Comparison of ENCODE assay signal across 9 mouse cellular contexts in genomic region chr11:72029143-72029542, GRCm38 (mm10). TPM values are rescaled to one million over a fixed set of nuclear protein-coding genes. Genes with fewer than 3 reads are reported as not detected.
DNase-seq lines count a peak whose midpoint lies in the region; ATAC-seq and TF ChIP-seq lines count a peak whose summit lies in the region.
"Had no signal": no experiment of that assay in that cellular context is flagged by ENCODE, and none has a peak within 500 bp of the region (broad histone marks: within the 10 kb centered on the region; RNA-seq: fewer than 3 reads in every experiment).

No protein-coding gene starts in this region.

- peak; percentile 37 for DNase-seq in heart, postnatal 0 days (ENCODE audit: low spot score)
- DNase-seq in heart, adult 11 months, result no peak
- DNase-seq in urinary bladder, postnatal 14 days (ENCODE audit: low spot score), result peak; percentile 47
- no peak for DNase-seq in urinary bladder, postnatal 10 days (ENCODE audit: low spot score)
- peak; percentile 65 for DNase-seq in hindbrain, embryonic 11.5 days (ENCODE audit: low spot score)
- DNase-seq in mesoderm, embryonic 11.5 days (ENCODE audit: low read depth, low spot score), result peak; percentile 53
- no peak for DNase-seq in layer of hippocampus, postnatal 36 days

- peak; percentile 45; the same call in 1 of the 2 replicates for ATAC-seq in heart, postnatal 0 days (ENCODE audit: insufficient read depth, low read depth)
- no peak; the same call in 1 of the 2 replicates for ATAC-seq in hindbrain, embryonic 11.5 days (ENCODE audit: low FRiP score)
- no peak for ATAC-seq in erythroid progenitor cell, adult 5-6 weeks (replicated peaks; ENCODE audit: low FRiP score, poor library complexity, severe bottlenecking)

- no peak overlapping the region for H3K27ac ChIP-seq in heart, postnatal 0 days (ENCODE audit: low read depth)
- no peak overlapping the region for H3K27ac ChIP-seq in hindbrain, embryonic 11.5 days (ENCODE audit: low read depth, low read length)

- 0 out of 2 replicates have a peak, but pooled peaks cover 4% of the 10 kb centered on the region for H3K4me1 ChIP-seq in heart, postnatal 0 days (ENCODE audit: control insufficient read depth, insufficient read depth)
- no peaks in the 10 kb centered on the region for H3K4me1 ChIP-seq in hindbrain, embryonic 11.5 days (replicated peaks; ENCODE audit: control insufficient read depth, insufficient read depth, low read length)

- no peaks in the 10 kb centered on the region for H3K36me3 ChIP-seq in heart, postnatal 0 days (replicated peaks; ENCODE audit: control insufficient read depth, insufficient read depth, low read length)
- no peaks in the 10 kb centered on the region for H3K36me3 ChIP-seq in hindbrain, embryonic 11.5 days (ENCODE audit: control insufficient read depth, insufficient read depth, low read length)

- no peak overlapping the region for H3K9ac ChIP-seq in heart, postnatal 0 days (replicated peaks; ENCODE audit: low read depth, low read length)
- no peak overlapping the region for H3K9ac ChIP-seq in hindbrain, embryonic 11.5 days (ENCODE audit: low read depth, low read length)

- 24% methylated on average over 23 of the region's 23 CpGs for WGBS in heart, postnatal 0 days
- 21% methylated on average over 23 of the region's 23 CpGs for WGBS in hindbrain, embryonic 11.5 days

- peak overlapping the region; percentile 36; the same call in 1 of the 2 replicates for H3K4me2 ChIP-seq in heart, postnatal 0 days (ENCODE audit: low read depth, low read length)
- H3K4me2 ChIP-seq in hindbrain, embryonic 11.5 days (replicated peaks; ENCODE audit: low read depth, low read length), result no peak overlapping the region

- TF ChIP-seq EP300 in heart, postnatal 0 days (IDR thresholded peaks at IDR 0.05; ENCODE audit: low read depth), result no peak

- 0 out of 2 replicates have a peak overlapping the region, but pooled peaks have one; percentile 16 for H3K4me3 ChIP-seq in heart, postnatal 0 days (ENCODE audit: low read depth, low read length)
- H3K4me3 ChIP-seq in hindbrain, embryonic 11.5 days (ENCODE audit: low read depth, low read length), result no peak overlapping the region

- H3K27me3 ChIP-seq in heart, postnatal 0 days (ENCODE audit: control insufficient read depth, insufficient read depth, low read length), result peaks cover 23% of the 10 kb centered on the region
- no peaks in the 10 kb centered on the region for H3K27me3 ChIP-seq in hindbrain, embryonic 11.5 days (ENCODE audit: control insufficient read depth, insufficient read depth, low read length)

- peak; percentile 66 for TF ChIP-seq CTCF in heart, postnatal 0 days (IDR thresholded peaks at IDR 0.05; ENCODE audit: low read depth)

- H3K9me3 ChIP-seq in heart, postnatal 0 days (replicated peaks; ENCODE audit: control insufficient read depth, low read length), result no peaks in the 10 kb centered on the region
- no peaks in the 10 kb centered on the region for H3K9me3 ChIP-seq in hindbrain, embryonic 11.5 days (ENCODE audit: control insufficient read depth, low read length)

RNA-seq across cellular contexts. Expression of gene Aipl1, which starts 8.2 kb away (rescaled TPM):
- total RNA-seq in heart, postnatal 0 days (2014; rRNA removed; ENCODE audit: low replicate concordance), result not detected in 2 replicates
- polyA plus RNA-seq in heart, postnatal 0 days (2015; fragmentation: Nextera tagmentation; extraction: Ambion mirVana), result 0.11 and 0.31 TPM in 2 replicates
- not detected in 2 replicates for polyA plus RNA-seq in hindbrain, embryonic 11.5 days (2014; fragmentation: Nextera tagmentation; extraction: Ambion mirVana)
- total RNA-seq in erythroid progenitor cell, adult 5-6 weeks (2015; ENCODE audit: low replicate concordance), result not detected in 2 replicates
- total RNA-seq in erythroid progenitor cell, adult 5-6 weeks (2017; ENCODE audit: low replicate concordance), result not detected in 2 replicates
- total RNA-seq in layer of hippocampus, postnatal 36 days (2021), result not detected
- total RNA-seq: layer of hippocampus, adult 18-20 months had no signal

RNA-seq across cellular contexts. Expression of gene Pimreg, which starts 12.7 kb away (rescaled TPM):
- 30.2 and 40.7 TPM in 2 replicates for total RNA-seq in heart, postnatal 0 days (2014; rRNA removed; ENCODE audit: low replicate concordance)
- 24.6 and 25.8 TPM in 2 replicates for polyA plus RNA-seq in heart, postnatal 0 days (2015; fragmentation: Nextera tagmentation; extraction: Ambion mirVana)
- 158 and 171 TPM in 2 replicates for polyA plus RNA-seq in hindbrain, embryonic 11.5 days (2014; fragmentation: Nextera tagmentation; extraction: Ambion mirVana)
- total RNA-seq in erythroid progenitor cell, adult 5-6 weeks (2015; ENCODE audit: low replicate concordance), result 4.7 and 8.0 TPM in 2 replicates
- 2.6 TPM in 1 of 2 replicates, not detected in the other for total RNA-seq in erythroid progenitor cell, adult 5-6 weeks (2017; ENCODE audit: low replicate concordance)
- under 1 TPM; 0.45 to 0.63 TPM for total RNA-seq in layer of hippocampus, postnatal 36 days (2021)
- total RNA-seq: layer of hippocampus, adult 18-20 months had no signal

Comparison
In these comparisons a context has a peak if more than half of its experiments do, and no peak if none do; other contexts are left out.
1. DNase-seq: peak in heart, postnatal 0 days (single experiment), urinary bladder, postnatal 14 days (single experiment), hindbrain, embryonic 11.5 days (single experiment) and mesoderm, embryonic 11.5 days (single experiment); none in heart, adult 11 months (single experiment), urinary bladder, postnatal 10 days (single experiment) and layer of hippocampus, postnatal 36 days (0 of 2).